Mouse (Mus musculus) bone marrow macrophage, adult 2 months (primary cell): ENCODE measurements around the gene Fkbp5.

Experiments used
- CTCF ChIP-seq: IDR thresholded peaks from 2 replicates; pipeline ENCODE4 v1.5.1; 2012; ENCODE audit warnings: low read depth, mild to moderate bottlenecking, low read length, moderate library complexity
- POLR2A ChIP-seq: IDR thresholded peaks from 2 replicates; pipeline ENCODE4 v1.6.1; 2012; ENCODE audit warnings: mild to moderate bottlenecking, low read depth, low read length, borderline replicate concordance

DNA sequence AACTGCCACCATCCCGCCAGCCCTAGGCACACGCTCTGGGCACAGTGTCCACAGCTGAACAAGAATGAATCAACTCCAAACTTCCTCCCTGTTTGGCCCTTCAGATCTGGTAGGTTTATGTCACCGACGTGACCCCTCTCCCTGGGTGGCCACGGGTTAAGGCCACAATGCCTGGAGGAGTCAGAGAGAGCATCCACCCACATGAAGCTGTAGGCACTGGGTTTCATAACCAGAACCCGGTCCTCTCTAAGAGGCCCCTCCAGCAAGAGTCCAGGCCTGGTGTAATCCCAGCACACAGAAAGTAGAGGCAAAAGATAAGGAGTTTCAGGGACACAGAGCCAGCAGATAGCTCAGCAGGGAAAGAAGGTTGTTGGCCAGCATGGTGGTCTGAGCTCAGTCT lies 13.1 kb downstream of the Fkbp5 start:
- TF ChIP-seq CTCF (no peak), POLR2A (no peak)
